Mouse (Mus musculus): ENCODE results near the gene Klhl40.
A peak's percentile ranks its signal among the peaks of the same experiment; 100 is the strongest.

Gene Klhl40

DNA sequence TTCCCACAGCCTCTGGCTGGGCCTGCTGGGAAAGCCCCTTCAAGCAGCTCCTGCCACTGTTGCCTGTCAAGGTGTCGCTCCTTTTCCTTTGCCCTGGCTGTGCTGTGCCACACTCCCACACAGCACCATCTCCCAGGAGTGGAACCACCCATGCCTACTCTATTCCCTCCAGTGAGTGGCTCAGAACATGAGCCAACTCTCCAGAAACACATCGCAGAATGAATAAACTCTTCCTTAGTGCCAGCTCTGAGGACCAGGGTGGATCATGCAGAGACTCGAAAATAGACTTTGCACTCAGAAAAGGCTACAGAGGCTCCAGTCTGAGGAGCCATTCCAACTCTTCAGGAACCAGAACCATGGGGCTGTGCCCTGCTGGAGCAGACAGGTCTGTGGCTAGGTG lies 48.9 kb downstream of the Klhl40 start:
- DNase-seq (ENCODE audit: low read depth), result no peak

DNA sequence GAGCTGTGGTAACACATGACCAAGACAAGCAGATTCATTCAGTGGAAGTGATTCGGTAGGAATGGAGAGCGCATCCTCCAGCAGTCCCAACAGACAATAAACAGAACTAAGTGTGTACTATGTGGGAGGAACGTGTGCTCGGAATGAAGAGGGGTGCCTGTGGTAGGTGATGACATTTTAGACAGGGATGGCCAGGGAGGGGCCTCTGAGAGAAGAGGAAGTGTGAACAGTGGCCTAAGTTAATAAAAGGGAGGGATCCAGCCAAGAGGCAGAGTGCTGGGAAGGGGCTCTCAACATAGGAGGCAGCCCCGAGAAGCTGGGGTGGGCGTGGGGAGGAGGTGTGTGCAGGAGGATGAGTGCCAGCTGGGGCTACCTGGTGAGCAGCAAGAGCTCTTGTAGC lies 50.9 kb downstream of the Klhl40 start:
- DNase-seq (ENCODE audit: low read depth), result no peak

DNA sequence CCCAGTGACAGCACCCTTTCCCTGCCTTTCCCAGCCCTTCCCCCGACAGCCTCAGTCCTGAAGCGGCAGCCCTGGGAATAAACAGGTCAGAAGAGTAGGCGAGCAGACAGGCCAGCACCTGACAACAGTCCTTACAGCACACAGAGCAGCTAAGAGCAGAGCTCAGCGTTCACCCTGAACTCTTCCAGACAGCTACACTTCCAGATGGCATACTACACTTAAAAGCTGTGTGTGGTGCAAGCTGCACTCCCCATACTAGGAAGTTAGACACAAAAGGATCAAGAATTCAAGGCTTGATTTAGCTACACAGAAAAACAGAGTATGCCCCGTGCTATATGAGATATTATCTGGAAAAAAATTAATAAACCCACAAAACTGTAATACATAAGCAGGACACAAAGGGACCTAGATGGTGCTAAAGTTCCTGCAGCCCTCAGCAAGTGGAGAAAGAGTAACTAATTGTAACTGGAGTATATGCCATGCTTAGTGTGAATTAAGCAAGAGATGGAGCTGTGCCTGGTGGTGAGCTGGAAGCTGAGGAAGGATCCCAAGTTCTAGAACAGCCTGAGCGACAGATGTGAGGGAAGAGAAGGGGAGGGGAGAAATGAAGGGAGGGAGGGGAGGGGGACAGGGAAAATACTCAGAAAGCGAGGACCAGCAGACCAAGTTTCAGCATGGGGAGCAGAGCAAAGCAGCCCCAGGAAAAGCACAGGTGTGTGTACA lies 52.0 kb downstream of the Klhl40 start:
- no peak for DNase-seq (ENCODE audit: low read depth)

DNA sequence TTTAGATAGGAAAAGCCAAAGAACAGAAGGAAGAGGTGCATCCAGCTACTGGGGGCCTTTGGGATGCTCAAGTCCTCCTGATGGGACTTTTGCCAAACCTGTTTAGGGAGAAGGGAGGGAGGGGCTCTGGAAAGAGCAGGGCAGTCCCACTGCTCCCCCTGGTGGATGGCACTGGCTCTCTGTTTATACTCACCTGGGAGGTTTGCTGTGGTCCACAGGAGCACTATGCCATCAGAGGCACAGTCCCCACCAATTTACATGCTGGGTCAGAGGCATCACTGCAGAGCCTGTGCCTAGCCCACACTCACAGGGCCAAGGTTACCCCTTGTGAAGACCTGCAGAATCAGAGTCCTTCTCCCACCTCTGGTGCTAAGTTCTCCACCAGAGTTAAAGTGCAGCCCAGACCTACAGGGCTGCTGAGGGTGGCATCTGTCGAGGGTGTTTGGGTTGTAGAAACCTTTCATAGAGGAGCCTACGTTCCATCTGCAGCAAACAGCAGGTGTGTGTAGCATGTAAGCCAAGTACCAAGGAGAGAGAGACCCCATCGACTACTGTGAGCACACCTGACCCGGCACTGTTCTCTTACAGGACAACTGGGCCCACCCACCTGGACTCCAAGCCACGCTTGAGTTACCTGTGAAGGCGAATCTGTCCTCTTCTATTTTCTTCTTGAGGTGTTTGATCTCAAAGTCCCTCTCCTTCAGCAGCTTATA lies 53.0 kb downstream of the Klhl40 start:
- DNase-seq (ENCODE audit: low read depth), result peak; percentile 63

DNA sequence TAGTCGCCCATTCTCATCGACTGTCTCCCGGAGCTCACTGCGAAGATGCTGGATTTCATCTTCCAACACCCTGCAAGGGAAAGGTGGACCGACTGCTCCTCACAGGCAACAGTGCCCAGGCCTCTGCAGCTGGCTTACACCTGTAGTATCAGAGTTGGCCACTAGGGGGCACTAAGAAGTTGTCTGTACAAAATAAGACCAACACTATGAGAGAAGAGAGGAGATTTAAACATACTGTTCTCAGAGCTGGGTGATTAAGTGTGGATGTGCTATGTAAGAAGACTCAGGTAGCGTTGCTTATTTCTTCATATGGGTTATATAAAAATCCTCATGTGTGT lies 53.5 kb downstream of the Klhl40 start:
- peak; percentile 87 for DNase-seq (ENCODE audit: low read depth)
